Mouse (Mus musculus): ENCODE results near the gene Wdr81.

- TF ChIP-seq CTCF (IDR thresholded peaks at IDR 0.05; ENCODE audit: low read depth) (no peak), EP300 (IDR thresholded peaks at IDR 0.05; ENCODE audit: low read depth) (no peak; the same call in 1 of the 2 replicates)
Measured at GRCm38 (mm10) chr11:75460103-75460843, 5.8 kb upstream of the Wdr81 start.
